Mouse (Mus musculus) cerebellum, adult 2 months (tissue): ENCODE measurements around the gene Dnaaf1.

Experiments used
- CTCF ChIP-seq: fragments of 200-500 bp; IDR thresholded peaks from 2 replicates; pipeline ENCODE4 v1.5.1; 2011; ENCODE audit warnings: low read depth, mild to moderate bottlenecking, control low read depth, low read length, moderate library complexity, borderline replicate concordance; ENCODE audit not compliant: insufficient read depth
- POLR2A ChIP-seq: fragments of 200-500 bp; IDR thresholded peaks from 2 replicates; pipeline ENCODE4 v1.6.1; 2011; ENCODE audit warnings: low read length, control low read depth, borderline replicate concordance; ENCODE audit not compliant: insufficient read depth

- TF ChIP-seq CTCF (no peak), POLR2A (no peak)
Observed at GRCm38 (mm10) chr8:119585901-119586300, 10.9 kb downstream of the Dnaaf1 start.
